Mouse (Mus musculus): ENCODE results near the gene Srgap1. TPM values are rescaled to one million over a fixed set of nuclear protein-coding genes. Genes with fewer than 3 reads are reported as not detected.

Srgap1 gene
- total RNA-seq, 2 experiments from 2014 or later = 2.0 to 2.4 TPM

GRCm38 (mm10) chr10:121897835-121898370 lies 149.2 kb downstream of the Srgap1 start:
- intact Hi-C loops (cut with DNase I) = no loop called here
- DNase-seq (ENCODE audit: low spot score) = no peak

- intact Hi-C loops (cut with DNase I) = no loop called here
- DNase-seq (ENCODE audit: low spot score) = no peak
Observed at GRCm38 (mm10) chr10:121891390-121892067, 155.6 kb downstream of the Srgap1 start.

- no peak for DNase-seq (ENCODE audit: low spot score)
- intact Hi-C loops (cut with DNase I) = no loop called here
Observed at GRCm38 (mm10) chr10:121890061-121890460, 157.1 kb downstream of the Srgap1 start.

- intact Hi-C loops (cut with DNase I) = no loop called here
- no peak for DNase-seq (ENCODE audit: low spot score)
Observed at GRCm38 (mm10) chr10:121886805-121887204, 160.3 kb downstream of the Srgap1 start.

GRCm38 (mm10) chr10:121885512-121886218 lies 161.4 kb downstream of the Srgap1 start:
- DNase-seq (ENCODE audit: low spot score) = no peak
- intact Hi-C loops (cut with DNase I) = no loop called here

GRCm38 (mm10) chr10:121882461-121882860 lies 164.7 kb downstream of the Srgap1 start:
- intact Hi-C loops (cut with DNase I) = no loop called here
- DNase-seq (ENCODE audit: low spot score) = no peak

GRCm38 (mm10) chr10:121878855-121879254 lies 168.3 kb downstream of the Srgap1 start:
- intact Hi-C loops (cut with DNase I) = no loop called here
- no peak for DNase-seq (ENCODE audit: low spot score)

GRCm38 (mm10) chr10:121877906-121878305 lies 169.2 kb downstream of the Srgap1 start:
- no peak for DNase-seq (ENCODE audit: low spot score)
- intact Hi-C loops (cut with DNase I) = no loop called here

GRCm38 (mm10) chr10:121873063-121873489 lies 174.0 kb downstream of the Srgap1 start:
- DNase-seq (ENCODE audit: low spot score) = no peak
- intact Hi-C loops (cut with DNase I) = no loop called here

- DNase-seq (ENCODE audit: low spot score) = no peak
Observed at GRCm38 (mm10) chr10:121869941-121870340, 177.2 kb downstream of the Srgap1 start.

GRCm38 (mm10) chr10:121868255-121868654 lies 178.9 kb downstream of the Srgap1 start:
- DNase-seq (ENCODE audit: low spot score) = no peak
- intact Hi-C loops (cut with DNase I) = no loop called here

More at GRCm38 (mm10) chr10:121869941-121870340, 177.2 kb downstream of the Srgap1 start:
- intact Hi-C loops (cut with DNase I) = no loop called here

GRCm38 (mm10) chr10:121865503-121866239 lies 181.4 kb downstream of the Srgap1 start:
- intact Hi-C loops (cut with DNase I) = no loop called here
- no peak for DNase-seq (ENCODE audit: low spot score)

- no peak for DNase-seq (ENCODE audit: low spot score)
- intact Hi-C loops (cut with DNase I) = no loop called here
Observed at GRCm38 (mm10) chr10:121860924-121861323, 186.2 kb downstream of the Srgap1 start.

- no peak for DNase-seq (ENCODE audit: low spot score)
- intact Hi-C loops (cut with DNase I) = no loop called here
Observed at GRCm38 (mm10) chr10:121859803-121860571, 187.1 kb downstream of the Srgap1 start.

GRCm38 (mm10) chr10:121858911-121859310 lies 188.2 kb downstream of the Srgap1 start:
- intact Hi-C loops (cut with DNase I) = no loop called here
- DNase-seq (ENCODE audit: low spot score) = no peak

GRCm38 (mm10) chr10:121858086-121858485 lies 189.0 kb downstream of the Srgap1 start:
- intact Hi-C loops (cut with DNase I) = no loop called here
- DNase-seq (ENCODE audit: low spot score) = no peak

GRCm38 (mm10) chr10:121855863-121856446 lies 191.2 kb downstream of the Srgap1 start:
- no peak for DNase-seq (ENCODE audit: low spot score)
- intact Hi-C loops (cut with DNase I) = no loop called here

- intact Hi-C loops (cut with DNase I) = no loop called here
Observed at GRCm38 (mm10) chr10:121853385-121853808, 193.7 kb downstream of the Srgap1 start.

GRCm38 (mm10) chr10:121849496-121849895 lies 197.6 kb downstream of the Srgap1 start:
- intact Hi-C loops (cut with DNase I) = no loop called here
- no peak for DNase-seq (ENCODE audit: low spot score)

More at GRCm38 (mm10) chr10:121853385-121853808, 193.7 kb downstream of the Srgap1 start:
- no peak for DNase-seq (ENCODE audit: low spot score)
